ENCODE assay signal across 10 mouse cellular contexts in the genomic region with DNA sequence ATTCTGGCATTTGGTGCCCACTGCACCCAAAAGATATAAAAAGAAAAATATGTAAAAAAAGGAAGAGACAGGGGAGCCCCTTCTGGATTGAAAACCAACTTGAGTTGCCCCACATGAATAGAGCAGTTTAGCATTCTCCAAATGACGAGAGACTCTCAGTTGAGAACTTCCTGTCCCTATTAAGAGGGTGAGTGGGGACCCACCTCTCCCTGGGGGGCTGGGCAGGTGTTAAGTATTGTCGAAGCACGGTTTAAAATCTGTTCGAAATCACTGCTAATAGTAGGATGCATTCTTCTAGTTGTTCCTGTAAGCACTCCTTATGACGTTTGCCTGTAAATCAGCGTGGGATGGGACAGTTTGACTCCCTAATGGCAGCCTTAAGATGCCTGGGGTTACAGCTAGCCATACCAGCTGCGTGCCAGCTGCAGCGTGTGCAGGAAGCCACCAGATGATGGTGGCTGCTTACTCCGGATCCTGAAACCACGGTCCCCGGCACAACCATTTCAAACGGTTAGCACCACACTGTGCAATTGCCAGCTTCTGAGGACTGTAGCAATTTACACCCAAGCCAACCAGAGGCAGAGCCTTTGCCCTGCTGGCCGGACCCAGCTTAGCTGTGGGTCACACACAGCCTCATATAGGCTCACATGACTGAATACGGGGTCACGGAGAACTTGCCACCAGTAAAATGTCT. TPM values are rescaled to one million over a fixed set of nuclear protein-coding genes. Genes with fewer than 3 reads are reported as not detected.
A peak's percentile ranks its signal among the peaks of the same experiment; 100 is the strongest.
DNase-seq lines count a peak whose midpoint lies in the region; ATAC-seq and TF ChIP-seq lines count a peak whose summit lies in the region.
"Had no signal": no experiment of that assay in that cellular context is flagged by ENCODE, and none has a peak within 500 bp of the region (broad histone marks: within the 10 kb centered on the region; RNA-seq: fewer than 3 reads in every experiment).

No protein-coding gene starts in this region.

- no peak for TF ChIP-seq CTCF in kidney, postnatal 0 days (IDR thresholded peaks at IDR 0.05; ENCODE audit: low read depth)
- TF ChIP-seq CTCF in bone marrow, adult 2 months (IDR thresholded peaks at IDR 0.05; ENCODE audit: control insufficient read depth, insufficient read depth, low read length): no peak

- no peak overlapping the region for H3K9ac ChIP-seq in kidney, postnatal 0 days (ENCODE audit: low read depth, low read length)
- H3K9ac ChIP-seq: neural tube, embryonic 12.5 days had no signal

- no peak for TF ChIP-seq POLR2A in bone marrow, adult 2 months (IDR thresholded peaks at IDR 0.05; ENCODE audit: borderline replicate concordance, control insufficient read depth, low read depth, low read length)

- no peak overlapping the region for H3K4me2 ChIP-seq in kidney, postnatal 0 days (ENCODE audit: low read length)
- H3K4me2 ChIP-seq: neural tube, embryonic 12.5 days had no signal

- H3K4me3 ChIP-seq in kidney, postnatal 0 days (replicated peaks; ENCODE audit: low read depth, low read length): no peak overlapping the region
- H3K4me3 ChIP-seq in bone marrow, adult 2 months (replicated peaks; ENCODE audit: control insufficient read depth, low read depth, low read length): no peak overlapping the region
- H3K4me3 ChIP-seq: left cerebral cortex, adult 2 months; neural tube, embryonic 12.5 days had no signal

- DNase-seq in kidney, postnatal 0 days (ENCODE audit: low spot score): peak; percentile 48
- no peak for DNase-seq in kidney, adult 18-20 months
- peak; percentile 30 to 71 for DNase-seq in kidney, postnatal 25 days
- peak; percentile 69 to 79 for DNase-seq in thymus, adult 18-20 months
- DNase-seq in adrenal gland, adult 2 months: no peak
- DNase-seq in testis, postnatal 10 days (ENCODE audit: low spot score): no peak
- DNase-seq in adrenal gland, adult 18-20 months (ENCODE audit: low spot score in 2 of 2): no peak

- WGBS in kidney, postnatal 0 days: 46% methylated on average over 15 of the region's 15 CpGs
- WGBS in bone marrow, adult 2 months: 5% methylated on average over 15 of the region's 15 CpGs

- ATAC-seq in kidney, postnatal 0 days (replicated peaks; ENCODE audit: low FRiP score, low read depth): no peak

- peaks cover 16% of the 10 kb centered on the region for H3K4me1 ChIP-seq in kidney, postnatal 0 days (replicated peaks; ENCODE audit: insufficient read depth, low read length)
- peaks cover 6% of the 10 kb centered on the region; the same call in 1 of the 2 replicates for H3K4me1 ChIP-seq in bone marrow, adult 2 months (ENCODE audit: control insufficient read depth, insufficient read depth, low read length)
- H3K4me1 ChIP-seq: neural tube, embryonic 12.5 days had no signal

- H3K9me3 ChIP-seq in kidney, postnatal 0 days (replicated peaks; ENCODE audit: low read length): no peaks in the 10 kb centered on the region
- H3K9me3 ChIP-seq: neural tube, embryonic 12.5 days had no signal

- H3K27me3 ChIP-seq in kidney, postnatal 0 days (ENCODE audit: insufficient read depth, low read length): no peaks in the 10 kb centered on the region

- no peaks in the 10 kb centered on the region for H3K36me3 ChIP-seq in kidney, postnatal 0 days (ENCODE audit: insufficient read depth, low read length)
- H3K36me3 ChIP-seq: neural tube, embryonic 12.5 days had no signal

- peak overlapping the region; percentile 76; the same call in 1 of the 2 replicates for H3K27ac ChIP-seq in kidney, postnatal 0 days
- peak overlapping the region; percentile 63 for H3K27ac ChIP-seq in bone marrow, adult 2 months (ENCODE audit: control insufficient read depth, insufficient read depth, low read depth, low read length, poor library complexity)
- H3K27ac ChIP-seq: neural tube, embryonic 12.5 days had no signal

RNA-seq across cellular contexts. Expression of gene Endou, which starts 10.0 kb away (rescaled TPM):
- polyA plus RNA-seq in kidney, postnatal 0 days (2015; fragmentation: Nextera tagmentation; extraction: Ambion mirVana): 1.5 and 2.2 TPM in 2 replicates
- 2.3 and 7.3 TPM in 2 replicates for polyA plus RNA-seq in bone marrow, adult 2 months (2011; ENCODE audit: insufficient read depth, insufficient read length, low replicate concordance, missing spikeins)
- under 1 TPM; 0.35 to 0.66 TPM for total RNA-seq in adrenal gland, adult 2 months (2021)
- 0.38 and 0.66 TPM in 2 replicates for polyA plus RNA-seq in adrenal gland, adult 2 months (2012; rRNA removed)
- total RNA-seq in adrenal gland, adult 18-20 months (2021): 1 to 10 TPM in 1 of 2 experiments, under 1 TPM in 1; 0.30 to 1.2 TPM

RNA-seq across cellular contexts. Expression of gene Rpap3, which starts 15.5 kb away (rescaled TPM):
- 36.3 and 37.2 TPM in 2 replicates for polyA plus RNA-seq in kidney, postnatal 0 days (2015; fragmentation: Nextera tagmentation; extraction: Ambion mirVana)
- 6.8 and 13.5 TPM in 2 replicates for polyA plus RNA-seq in bone marrow, adult 2 months (2011; ENCODE audit: insufficient read depth, insufficient read length, low replicate concordance, missing spikeins)
- total RNA-seq in adrenal gland, adult 2 months (2021): 10 to 100 TPM; 14.6 to 22.9 TPM
- 1.1 and 1.2 TPM in 2 replicates for polyA plus RNA-seq in adrenal gland, adult 2 months (2012; rRNA removed)
- total RNA-seq in adrenal gland, adult 18-20 months (2021): 10 to 100 TPM; 14.7 to 16.2 TPM

RNA-seq across cellular contexts. Expression of gene Rapgef3, which starts 46.6 kb away (rescaled TPM):
- 27.5 and 29.2 TPM in 2 replicates for polyA plus RNA-seq in kidney, postnatal 0 days (2015; fragmentation: Nextera tagmentation; extraction: Ambion mirVana)
- 15.3 and 17.0 TPM in 2 replicates for polyA plus RNA-seq in bone marrow, adult 2 months (2011; ENCODE audit: insufficient read depth, insufficient read length, low replicate concordance, missing spikeins)
- 10 to 100 TPM; 13.4 to 18.6 TPM for total RNA-seq in adrenal gland, adult 2 months (2021)
- 44.5 and 52.6 TPM in 2 replicates for polyA plus RNA-seq in adrenal gland, adult 2 months (2012; rRNA removed)
- total RNA-seq in adrenal gland, adult 18-20 months (2021): 10 to 100 TPM; 13.2 to 25.2 TPM

RNA-seq across cellular contexts. Expression of gene Slc48a1, which starts 57.2 kb away (rescaled TPM):
- 86.9 and 108 TPM in 2 replicates for polyA plus RNA-seq in kidney, postnatal 0 days (2015; fragmentation: Nextera tagmentation; extraction: Ambion mirVana)
- polyA plus RNA-seq in bone marrow, adult 2 months (2011; ENCODE audit: insufficient read depth, insufficient read length, low replicate concordance, missing spikeins): 62.3 and 67.5 TPM in 2 replicates
- total RNA-seq in adrenal gland, adult 2 months (2021): 100 to 1,000 TPM; 116 to 158 TPM
- 204 and 217 TPM in 2 replicates for polyA plus RNA-seq in adrenal gland, adult 2 months (2012; rRNA removed)
- 100 to 1,000 TPM; 114 to 139 TPM for total RNA-seq in adrenal gland, adult 18-20 months (2021)

Comparison
In these comparisons a context has a peak if more than half of its experiments do, and no peak if none do; other contexts are left out.
1. DNase-seq: peak in kidney, postnatal 0 days (single experiment), kidney, postnatal 25 days (2 of 2) and thymus, adult 18-20 months (2 of 2); none in kidney, adult 18-20 months (single experiment), adrenal gland, adult 2 months (single experiment), testis, postnatal 10 days (single experiment) and adrenal gland, adult 18-20 months (0 of 2).